Mouse (Mus musculus): ENCODE results near the gene Gm20696.

DNA sequence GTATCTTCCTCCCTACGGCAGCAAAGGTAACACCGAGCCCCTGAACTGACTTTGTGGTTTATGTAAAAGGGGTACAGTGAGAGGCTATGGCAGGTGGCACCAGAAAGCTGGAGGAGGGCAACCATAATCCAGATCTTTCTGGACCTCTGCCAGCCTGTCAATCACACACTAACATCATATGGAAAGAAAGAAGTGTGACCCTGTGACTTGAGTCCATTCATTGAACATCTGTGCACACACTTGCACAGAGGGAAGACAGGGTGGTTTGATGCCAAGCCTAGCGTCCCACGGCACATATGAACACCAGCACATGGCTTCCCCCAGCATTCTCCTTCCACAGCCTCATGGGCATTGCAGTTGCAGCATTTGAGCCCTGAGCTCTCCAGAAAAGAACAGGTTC, 202.1 kb downstream of the Gm20696 start:
- TF ChIP-seq CTCF (IDR thresholded peaks at IDR 0.05; ENCODE audit: low read depth, low read length) (no peak), POLR2A (IDR thresholded peaks at IDR 0.05; ENCODE audit: insufficient read depth, low read length) (no peak), EP300 (IDR thresholded peaks at IDR 0.05; ENCODE audit: insufficient read depth, low read depth, low read length) (no peak)

All from ES-Bruce4 (cell line).